Mouse (Mus musculus): ENCODE data around the gene Olfr993. TPM values are rescaled to one million over a fixed set of nuclear protein-coding genes. Genes with fewer than 3 reads are reported as not detected.

Olfr993 gene
- polyA plus RNA-seq (2012; rRNA removed): not detected in 2 replicates

- DNase-seq (ENCODE audit: low read depth): no peak
These were observed at the start of gene Olfr993 for GRCm38 (mm10) chr2:85414777-85415176. Olfr993 (minus strand) TSS chr2:85414877.

- DNase-seq (ENCODE audit: low read depth): no peak
These were observed 28.9 kb upstream of the Olfr993 start, which contains the start of gene Olfr995 for GRCm38 (mm10) chr2:85443539-85443938. Olfr995 (minus strand) TSS chr2:85443639.

- DNase-seq (ENCODE audit: low read depth): no peak
These were observed 27.9 kb upstream of the Olfr993 start for GRCm38 (mm10) chr2:85442546-85442945.

GRCm38 (mm10) chr2:85436351-85436750, 21.7 kb upstream of the Olfr993 start, which contains the start of gene Olfr994:
Olfr994 (minus strand) TSS chr2:85436451.
- no peak for DNase-seq (ENCODE audit: low read depth)

- DNase-seq (ENCODE audit: low read depth): no peak
These were observed 11.2 kb upstream of the Olfr993 start for GRCm38 (mm10) chr2:85425893-85426292.

GRCm38 (mm10) chr2:85409369-85409768, 5.3 kb downstream of the Olfr993 start, which contains the start of gene Olfr992:
Olfr992 (minus strand) TSS chr2:85409469.
- DNase-seq (ENCODE audit: low read depth): no peak

Other genes starting within 250 kb of the Olfr993 start
- gene Lrrc55, start 217.7 kb downstream of the Olfr993 start, polyA plus RNA-seq (2012; rRNA removed): 0.20 and 0.38 TPM in 2 replicates
- not detected in 2 replicates for gene Olfr987, start 75.6 kb downstream of the Olfr993 start, polyA plus RNA-seq (2012; rRNA removed)
- gene Olfr988, start 51.6 kb downstream of the Olfr993 start, polyA plus RNA-seq (2012; rRNA removed): not detected in 2 replicates
- gene Olfr992, start 5.4 kb downstream of the Olfr993 start, polyA plus RNA-seq (2012; rRNA removed): not detected in 2 replicates
- gene Olfr994, start 21.6 kb upstream of the Olfr993 start, polyA plus RNA-seq (2012; rRNA removed): not detected in 2 replicates
- gene Olfr995, start 28.8 kb upstream of the Olfr993 start, polyA plus RNA-seq (2012; rRNA removed): not detected in 2 replicates
- gene 4833423E24Rik, start 104.1 kb upstream of the Olfr993 start, polyA plus RNA-seq (2012; rRNA removed): not detected in 2 replicates
- gene Olfr996, start 164.3 kb upstream of the Olfr993 start, polyA plus RNA-seq (2012; rRNA removed): not detected in 2 replicates
- not detected in 2 replicates for gene Olfr998, start 174.1 kb upstream of the Olfr993 start, polyA plus RNA-seq (2012; rRNA removed)
- gene Olfr1000, start 197.0 kb upstream of the Olfr993 start, polyA plus RNA-seq (2012; rRNA removed): not detected in 2 replicates
- not detected in 2 replicates for gene Olfr1002, start 235.8 kb upstream of the Olfr993 start, polyA plus RNA-seq (2012; rRNA removed)
- gene Olfr154, start 249.6 kb upstream of the Olfr993 start, polyA plus RNA-seq (2012; rRNA removed): not detected in 2 replicates